Mouse (Mus musculus): ENCODE measurements around the gene Foxk1.

Gene Foxk1

GRCm38 (mm10) chr5:142435736-142436135, 34.4 kb downstream of the Foxk1 start:
- in situ Hi-C loops (cut with MboI; ENCODE audit: low pct_unique_long_range_greater_than_20kb in 1 of 2, low sequenced_read_pairs in 2 of 2, unreplicated experiment in 1 of 2): no loop called here

- in situ Hi-C loops (cut with MboI; ENCODE audit: low pct_unique_long_range_greater_than_20kb in 1 of 2, low sequenced_read_pairs in 2 of 2, unreplicated experiment in 1 of 2): no loop called here
Measured at GRCm38 (mm10) chr5:142438380-142438938, 37.2 kb downstream of the Foxk1 start.

GRCm38 (mm10) chr5:142439911-142440432, 38.7 kb downstream of the Foxk1 start:
- in situ Hi-C loops (cut with MboI; ENCODE audit: low pct_unique_long_range_greater_than_20kb in 1 of 2, low sequenced_read_pairs in 2 of 2, unreplicated experiment in 1 of 2): loop anchor here (5.0 kb wide), 1 partner anchor 38 kb away; the partner anchor contains the start of gene Foxk1 (in 2 of the 2)

- in situ Hi-C loops (cut with MboI; ENCODE audit: low pct_unique_long_range_greater_than_20kb in 1 of 2, low sequenced_read_pairs in 2 of 2, unreplicated experiment in 1 of 2): loop anchor here (5.0 kb wide), 1 partner anchor 38 kb away; the partner anchor contains the start of gene Foxk1 (in 2 of the 2)
Measured at GRCm38 (mm10) chr5:142440451-142441147, 39.3 kb downstream of the Foxk1 start.

GRCm38 (mm10) chr5:142441332-142442044, 40.2 kb downstream of the Foxk1 start:
- in situ Hi-C loops (cut with MboI; ENCODE audit: low pct_unique_long_range_greater_than_20kb in 1 of 2, low sequenced_read_pairs in 2 of 2, unreplicated experiment in 1 of 2): loop anchor here (5.0 kb wide), 1 partner anchor 39 kb away; the partner anchor contains the start of gene Foxk1 (in 2 of the 2)

GRCm38 (mm10) chr5:142442045-142442440, 40.7 kb downstream of the Foxk1 start:
- in situ Hi-C loops (cut with MboI; ENCODE audit: low pct_unique_long_range_greater_than_20kb in 1 of 2, low sequenced_read_pairs in 2 of 2, unreplicated experiment in 1 of 2): loop anchor here (5.0 kb wide), 1 partner anchor 40 kb away; the partner anchor contains the start of gene Foxk1 (in 2 of the 2)

GRCm38 (mm10) chr5:142443514-142443913, 42.2 kb downstream of the Foxk1 start:
- in situ Hi-C loops (cut with MboI; ENCODE audit: low pct_unique_long_range_greater_than_20kb in 1 of 2, low sequenced_read_pairs in 2 of 2, unreplicated experiment in 1 of 2): loop anchor here (5.0 kb wide), 1 partner anchor 41 kb away; the partner anchor contains the start of gene Foxk1 (in 2 of the 2)

- in situ Hi-C loops (cut with MboI; ENCODE audit: low pct_unique_long_range_greater_than_20kb in 1 of 2, low sequenced_read_pairs in 2 of 2, unreplicated experiment in 1 of 2): loop anchor here (5.0 kb wide), 1 partner anchor 42 kb away; the partner anchor contains the start of gene Foxk1 (in 2 of the 2)
Measured at GRCm38 (mm10) chr5:142443994-142444393, 42.7 kb downstream of the Foxk1 start.

GRCm38 (mm10) chr5:142444791-142445531, 43.7 kb downstream of the Foxk1 start:
- in situ Hi-C loops (cut with MboI; ENCODE audit: low pct_unique_long_range_greater_than_20kb in 1 of 2, low sequenced_read_pairs in 2 of 2, unreplicated experiment in 1 of 2): loop anchor here (5.0 kb wide), 1 partner anchor 43 kb away; the partner anchor contains the start of gene Foxk1 (in 2 of the 2)

- in situ Hi-C loops (cut with MboI; ENCODE audit: low pct_unique_long_range_greater_than_20kb in 1 of 2, low sequenced_read_pairs in 2 of 2, unreplicated experiment in 1 of 2): no loop called here
Measured at GRCm38 (mm10) chr5:142445709-142446108, 44.4 kb downstream of the Foxk1 start.

- in situ Hi-C loops (cut with MboI; ENCODE audit: low pct_unique_long_range_greater_than_20kb in 1 of 2, low sequenced_read_pairs in 2 of 2, unreplicated experiment in 1 of 2): no loop called here
Measured at GRCm38 (mm10) chr5:142448076-142448475, 46.8 kb downstream of the Foxk1 start.

GRCm38 (mm10) chr5:142448623-142449022, 47.3 kb downstream of the Foxk1 start:
- in situ Hi-C loops (cut with MboI; ENCODE audit: low pct_unique_long_range_greater_than_20kb in 1 of 2, low sequenced_read_pairs in 2 of 2, unreplicated experiment in 1 of 2): no loop called here

- in situ Hi-C loops (cut with MboI; ENCODE audit: low pct_unique_long_range_greater_than_20kb in 1 of 2, low sequenced_read_pairs in 2 of 2, unreplicated experiment in 1 of 2): no loop called here
Measured at GRCm38 (mm10) chr5:142450846-142451245, 49.5 kb downstream of the Foxk1 start.

- in situ Hi-C loops (cut with MboI; ENCODE audit: low pct_unique_long_range_greater_than_20kb in 1 of 2, low sequenced_read_pairs in 2 of 2, unreplicated experiment in 1 of 2): no loop called here
Measured at GRCm38 (mm10) chr5:142451759-142452158, 50.5 kb downstream of the Foxk1 start.

- in situ Hi-C loops (cut with MboI; ENCODE audit: low pct_unique_long_range_greater_than_20kb in 1 of 2, low sequenced_read_pairs in 2 of 2, unreplicated experiment in 1 of 2): no loop called here
Measured at GRCm38 (mm10) chr5:142453742-142454141, 52.4 kb downstream of the Foxk1 start.

GRCm38 (mm10) chr5:142456318-142456717, 55.0 kb downstream of the Foxk1 start:
- in situ Hi-C loops (cut with MboI; ENCODE audit: low pct_unique_long_range_greater_than_20kb in 1 of 2, low sequenced_read_pairs in 2 of 2, unreplicated experiment in 1 of 2): no loop called here

GRCm38 (mm10) chr5:142457345-142457744, 56.0 kb downstream of the Foxk1 start:
- in situ Hi-C loops (cut with MboI; ENCODE audit: low pct_unique_long_range_greater_than_20kb in 1 of 2, low sequenced_read_pairs in 2 of 2, unreplicated experiment in 1 of 2): no loop called here

All from mouse embryonic stem cell (cell line).